Mouse (Mus musculus): ENCODE measurements at regions not wholly inside any gene's neighbourhood (a gene's known extent, or its start where the extent isn't known, plus 50 kb on each side); places are given as distances from the start of the nearest gene placed in this dataset.
A peak's percentile ranks its signal among the peaks of the same experiment; 100 is the strongest.

DNA sequence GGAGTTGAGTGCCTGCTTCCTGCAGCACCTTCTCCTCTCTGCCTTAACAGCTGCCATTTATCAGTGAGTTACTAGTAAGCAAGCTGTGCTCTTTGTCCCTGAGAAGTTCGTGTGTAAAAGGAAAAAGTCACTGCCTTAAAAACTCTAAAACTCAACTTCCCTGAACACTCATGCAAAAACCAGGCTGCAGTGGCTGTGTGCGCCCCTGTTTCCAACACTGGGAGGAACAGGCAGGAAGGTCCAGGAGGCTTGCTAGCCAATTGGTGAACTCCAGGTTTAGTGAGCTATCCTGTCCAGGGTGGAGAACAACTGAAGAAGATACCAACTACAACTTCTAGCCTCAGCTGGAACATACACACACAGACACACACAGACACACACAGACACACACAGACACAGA lies 81.0 kb upstream of the Parp11 start:
- Histone ChIP-seq H3K4me2 (replicated peaks) (no peak overlapping the region), H3K4me3 (replicated peaks; ENCODE audit: low read length) (no peak overlapping the region), H3K27me3 (ENCODE audit: control insufficient read depth, insufficient read depth, low read length) (no peaks in the 10 kb centered on the region), H3K9ac (no peak overlapping the region), H3K36me3 (replicated peaks; ENCODE audit: control insufficient read depth, insufficient read depth) (no peaks in the 10 kb centered on the region), H3K27ac (no peak overlapping the region), H3K9me3 (ENCODE audit: control insufficient read depth, low read length) (no peaks in the 10 kb centered on the region), H3K4me1 (replicated peaks; ENCODE audit: control insufficient read depth, insufficient read depth, low read length) (no peaks in the 10 kb centered on the region)
- 76% methylated on average over 2 of the region's 2 CpGs for WGBS
- DNase-seq (ENCODE audit: low spot score) (no peak), ATAC-seq (ENCODE audit: low FRiP score) (no peak)

GRCm38 (mm10) chr6:127373052-127373451 lies 73.6 kb upstream of the Parp11 start:
- WGBS: 37% methylated on average over 5 of the region's 5 CpGs
- no peaks in the 10 kb centered on the region for H3K36me3 ChIP-seq (replicated peaks; ENCODE audit: control insufficient read depth, insufficient read depth)
- ATAC-seq (ENCODE audit: low FRiP score): no peak
- DNase-seq (ENCODE audit: low spot score): no peak
- H3K4me2 ChIP-seq (replicated peaks): no peak overlapping the region
- H3K9ac ChIP-seq: no peak overlapping the region
- H3K4me3 ChIP-seq (replicated peaks; ENCODE audit: low read length): no peak overlapping the region
- H3K4me1 ChIP-seq (replicated peaks; ENCODE audit: control insufficient read depth, insufficient read depth, low read length): 0 out of 2 replicates have a peak, but pooled peaks cover 4% of the 10 kb centered on the region
- H3K9me3 ChIP-seq (ENCODE audit: control insufficient read depth, low read length): no peaks in the 10 kb centered on the region
- H3K27ac ChIP-seq: no peak overlapping the region
- no peaks in the 10 kb centered on the region for H3K27me3 ChIP-seq (ENCODE audit: control insufficient read depth, insufficient read depth, low read length)

- Histone ChIP-seq H3K9ac (no peak overlapping the region), H3K36me3 (replicated peaks; ENCODE audit: control insufficient read depth, insufficient read depth) (no peaks in the 10 kb centered on the region), H3K27me3 (ENCODE audit: control insufficient read depth, insufficient read depth, low read length) (no peaks in the 10 kb centered on the region), H3K4me1 (replicated peaks; ENCODE audit: control insufficient read depth, insufficient read depth, low read length) (0 out of 2 replicates have a peak, but pooled peaks cover 4% of the 10 kb centered on the region), H3K9me3 (ENCODE audit: control insufficient read depth, low read length) (no peaks in the 10 kb centered on the region), H3K27ac (no peak overlapping the region), H3K4me3 (replicated peaks; ENCODE audit: low read length) (no peak overlapping the region), H3K4me2 (replicated peaks) (no peak overlapping the region)
- DNase-seq (ENCODE audit: low spot score) (no peak), ATAC-seq (ENCODE audit: low FRiP score) (no peak)
- WGBS: 67% methylated on average over 13 of the region's 13 CpGs
Measured at GRCm38 (mm10) chr6:127373797-127374463, 72.7 kb upstream of the Parp11 start.

GRCm38 (mm10) chr6:127374464-127375143 lies 72.0 kb upstream of the Parp11 start:
- no peaks in the 10 kb centered on the region for H3K27me3 ChIP-seq (ENCODE audit: control insufficient read depth, insufficient read depth, low read length)
- H3K9ac ChIP-seq: no peak overlapping the region
- ATAC-seq (ENCODE audit: low FRiP score) (no peak), DNase-seq (ENCODE audit: low spot score) (no peak)
- H3K4me2 ChIP-seq (replicated peaks): no peak overlapping the region
- H3K4me3 ChIP-seq (replicated peaks; ENCODE audit: low read length): no peak overlapping the region
- WGBS: 62% methylated on average over 12 of the region's 12 CpGs
- 0 out of 2 replicates have a peak, but pooled peaks cover 4% of the 10 kb centered on the region for H3K4me1 ChIP-seq (replicated peaks; ENCODE audit: control insufficient read depth, insufficient read depth, low read length)
- H3K27ac ChIP-seq: no peak overlapping the region
- no peaks in the 10 kb centered on the region for H3K36me3 ChIP-seq (replicated peaks; ENCODE audit: control insufficient read depth, insufficient read depth)
- H3K9me3 ChIP-seq (ENCODE audit: control insufficient read depth, low read length): no peaks in the 10 kb centered on the region

GRCm38 (mm10) chr6:127375144-127375529 lies 71.5 kb upstream of the Parp11 start:
- no peak overlapping the region for H3K9ac ChIP-seq
- no peak overlapping the region for H3K4me2 ChIP-seq (replicated peaks)
- 90% methylated on average over 2 of the region's 2 CpGs for whole genome bisulfite sequencing
- 0 out of 2 replicates have a peak, but pooled peaks cover 4% of the 10 kb centered on the region for H3K4me1 ChIP-seq (replicated peaks; ENCODE audit: control insufficient read depth, insufficient read depth, low read length)
- no peaks in the 10 kb centered on the region for H3K27me3 ChIP-seq (ENCODE audit: control insufficient read depth, insufficient read depth, low read length)
- H3K9me3 ChIP-seq (ENCODE audit: control insufficient read depth, low read length): no peaks in the 10 kb centered on the region
- no peak for DNase-seq (ENCODE audit: low spot score)
- no peaks in the 10 kb centered on the region for H3K36me3 ChIP-seq (replicated peaks; ENCODE audit: control insufficient read depth, insufficient read depth)
- H3K4me3 ChIP-seq (replicated peaks; ENCODE audit: low read length): no peak overlapping the region
- no peak for ATAC-seq (ENCODE audit: low FRiP score)
- H3K27ac ChIP-seq: no peak overlapping the region

- 71% methylated on average over 8 of the region's 8 CpGs for WGBS
Measured at GRCm38 (mm10) chr6:127375711-127376199, 70.9 kb upstream of the Parp11 start.

GRCm38 (mm10) chr6:127378701-127379100 lies 67.9 kb upstream of the Parp11 start:
- Histone ChIP-seq H3K9ac (no peak overlapping the region), H3K27me3 (ENCODE audit: control insufficient read depth, insufficient read depth, low read length) (no peaks in the 10 kb centered on the region), H3K4me2 (replicated peaks) (no peak overlapping the region), H3K4me3 (replicated peaks; ENCODE audit: low read length) (no peak overlapping the region), H3K27ac (no peak overlapping the region), H3K4me1 (replicated peaks; ENCODE audit: control insufficient read depth, insufficient read depth, low read length) (0 out of 2 replicates have a peak, but pooled peaks cover 4% of the 10 kb centered on the region), H3K9me3 (ENCODE audit: control insufficient read depth, low read length) (no peaks in the 10 kb centered on the region), H3K36me3 (replicated peaks; ENCODE audit: control insufficient read depth, insufficient read depth) (no peaks in the 10 kb centered on the region)
- 96% methylated on average over 1 of the region's 1 CpGs for WGBS
- ATAC-seq (ENCODE audit: low FRiP score) (no peak), DNase-seq (ENCODE audit: low spot score) (no peak)

More at GRCm38 (mm10) chr6:127375711-127376199, 70.9 kb upstream of the Parp11 start:
- Histone ChIP-seq H3K4me1 (replicated peaks; ENCODE audit: control insufficient read depth, insufficient read depth, low read length) (0 out of 2 replicates have a peak, but pooled peaks cover 4% of the 10 kb centered on the region), H3K4me2 (replicated peaks) (no peak overlapping the region), H3K9me3 (ENCODE audit: control insufficient read depth, low read length) (no peaks in the 10 kb centered on the region), H3K36me3 (replicated peaks; ENCODE audit: control insufficient read depth, insufficient read depth) (no peaks in the 10 kb centered on the region), H3K27ac (no peak overlapping the region), H3K4me3 (replicated peaks; ENCODE audit: low read length) (no peak overlapping the region), H3K27me3 (ENCODE audit: control insufficient read depth, insufficient read depth, low read length) (no peaks in the 10 kb centered on the region), H3K9ac (no peak overlapping the region)
- DNase-seq (ENCODE audit: low spot score): peak; percentile 50
- ATAC-seq (ENCODE audit: low FRiP score): peak; percentile 34; the same call in 1 of the 2 replicates

GRCm38 (mm10) chr6:127379511-127379910 lies 67.1 kb upstream of the Parp11 start:
- DNase-seq (ENCODE audit: low spot score) (peak; percentile 56), ATAC-seq (ENCODE audit: low FRiP score) (no peak)
- H3K9me3 ChIP-seq (ENCODE audit: control insufficient read depth, low read length): no peaks in the 10 kb centered on the region
- H3K9ac ChIP-seq: no peak overlapping the region
- H3K27ac ChIP-seq: no peak overlapping the region
- WGBS: 15% methylated on average over 4 of the region's 4 CpGs
- H3K4me1 ChIP-seq (replicated peaks; ENCODE audit: control insufficient read depth, insufficient read depth, low read length): 0 out of 2 replicates have a peak, but pooled peaks cover 4% of the 10 kb centered on the region
- H3K36me3 ChIP-seq (replicated peaks; ENCODE audit: control insufficient read depth, insufficient read depth): no peaks in the 10 kb centered on the region
- no peak overlapping the region for H3K4me2 ChIP-seq (replicated peaks)
- no peaks in the 10 kb centered on the region for H3K27me3 ChIP-seq (ENCODE audit: control insufficient read depth, insufficient read depth, low read length)
- no peak overlapping the region for H3K4me3 ChIP-seq (replicated peaks; ENCODE audit: low read length)

DNA sequence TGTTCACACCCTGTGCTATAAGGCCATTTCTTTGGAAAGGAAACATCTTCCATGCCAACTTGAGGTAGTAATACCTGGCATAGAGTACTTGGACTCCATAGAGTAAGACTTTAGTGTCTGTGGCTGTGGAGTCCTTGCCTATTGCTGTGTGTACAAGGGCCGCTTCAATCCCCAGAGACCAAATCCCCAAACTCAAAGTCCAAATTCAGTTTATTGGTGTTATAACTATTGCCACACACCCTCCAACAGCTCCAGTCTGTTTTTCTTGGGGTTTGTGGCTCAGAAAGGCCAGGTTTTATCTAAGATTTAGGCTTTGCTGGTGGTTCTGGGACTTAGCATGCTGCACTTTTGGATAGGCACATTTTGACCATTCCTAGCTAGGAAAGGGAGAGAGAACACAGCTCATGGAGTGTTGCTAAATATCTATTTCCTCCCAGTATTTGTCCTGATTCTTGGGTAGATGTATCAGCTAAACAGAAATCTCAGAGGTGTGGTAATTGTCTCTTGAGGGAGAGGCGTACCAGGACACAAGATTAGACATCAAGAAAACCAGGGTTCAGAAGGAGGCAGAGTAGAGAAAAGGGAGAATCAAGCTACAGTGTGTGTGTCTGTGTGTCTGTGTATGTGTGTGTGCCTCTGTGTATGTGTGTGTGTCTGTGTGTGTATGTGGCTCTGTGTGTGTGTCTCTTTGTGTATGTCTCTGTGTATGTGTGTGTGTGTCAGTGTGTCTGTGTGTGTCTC lies 65.3 kb upstream of the Parp11 start:
- H3K9me3 ChIP-seq (ENCODE audit: control insufficient read depth, low read length): no peaks in the 10 kb centered on the region
- no peak overlapping the region for H3K9ac ChIP-seq
- no peak overlapping the region for H3K27ac ChIP-seq
- H3K4me3 ChIP-seq (replicated peaks; ENCODE audit: low read length): no peak overlapping the region
- H3K36me3 ChIP-seq (replicated peaks; ENCODE audit: control insufficient read depth, insufficient read depth): no peaks in the 10 kb centered on the region
- no peak for ATAC-seq (ENCODE audit: low FRiP score)
- no peak overlapping the region for H3K4me2 ChIP-seq (replicated peaks)
- H3K4me1 ChIP-seq (replicated peaks; ENCODE audit: control insufficient read depth, insufficient read depth, low read length): no peaks in the 10 kb centered on the region
- H3K27me3 ChIP-seq (ENCODE audit: control insufficient read depth, insufficient read depth, low read length): no peaks in the 10 kb centered on the region
- WGBS: 99% methylated on average over 2 of the region's 2 CpGs
- no peak for DNase-seq (ENCODE audit: low spot score)

All from hindbrain, embryonic 14.5 days (tissue).